Mouse (Mus musculus) kidney, adult 9 months (tissue): ENCODE data around the gene Ankrd36.
A peak's percentile ranks its signal among the peaks of the same experiment; 100 is the strongest.
"Not testable (repeated sequence)": the region's sequence is repeated elsewhere in the genome, so short reads cannot be mapped to it uniquely, and the experiment has no call there.

ENCODE experiments used
- DNase-seq: peaks from one replicate; pipeline ENCODE4 v3.0.0; 2022

Gene Ankrd36

GRCm38 (mm10) chr11:5569474-5569873 lies at the start of gene Ankrd36:
Ankrd36 (plus strand) TSS chr11:5569684.
- DNase-seq: no peak

GRCm38 (mm10) chr11:5520412-5521265 lies 48.8 kb upstream of the Ankrd36 start, which contains the start of gene Xbp1:
Xbp1 (plus strand) TSS chr11:5520659.
- peak; percentile 99 for DNase-seq

GRCm38 (mm10) chr11:5521266-5521515 lies 48.3 kb upstream of the Ankrd36 start:
- DNase-seq: no peak

- DNase-seq: peak; percentile 90
Observed at GRCm38 (mm10) chr11:5521516-5522291, 47.8 kb upstream of the Ankrd36 start.

GRCm38 (mm10) chr11:5522798-5523415 lies 46.6 kb upstream of the Ankrd36 start:
- DNase-seq: no peak

GRCm38 (mm10) chr11:5525418-5525817 lies 44.1 kb upstream of the Ankrd36 start:
- no peak for DNase-seq

- DNase-seq: no peak
Observed at GRCm38 (mm10) chr11:5526573-5527439, 42.7 kb upstream of the Ankrd36 start.

- no peak for DNase-seq
Observed at GRCm38 (mm10) chr11:5527865-5528523, 41.5 kb upstream of the Ankrd36 start.

GRCm38 (mm10) chr11:5528841-5529240 lies 40.6 kb upstream of the Ankrd36 start:
- no peak for DNase-seq

GRCm38 (mm10) chr11:5530172-5530571 lies 39.3 kb upstream of the Ankrd36 start:
- peak; percentile 70 for DNase-seq

- DNase-seq: no peak
Observed at GRCm38 (mm10) chr11:5530717-5531116, 38.8 kb upstream of the Ankrd36 start.

GRCm38 (mm10) chr11:5533108-5533507 lies 36.4 kb upstream of the Ankrd36 start:
- DNase-seq: peak; percentile 95

GRCm38 (mm10) chr11:5537454-5537853 lies 32.0 kb upstream of the Ankrd36 start:
- DNase-seq: not testable (repeated sequence)

- DNase-seq: no peak
Observed at GRCm38 (mm10) chr11:5540331-5540730, 29.2 kb upstream of the Ankrd36 start.

- no peak for DNase-seq
Observed at GRCm38 (mm10) chr11:5541230-5541798, 28.2 kb upstream of the Ankrd36 start.

GRCm38 (mm10) chr11:5541799-5542481 lies 27.5 kb upstream of the Ankrd36 start, which contains the start of gene Ccdc117:
Ccdc117 (minus strand) TSS chr11:5542187.
- DNase-seq: peak; percentile 96

- DNase-seq: no peak
Observed at GRCm38 (mm10) chr11:5542482-5543185, 26.9 kb upstream of the Ankrd36 start.

- no peak for DNase-seq
Observed at GRCm38 (mm10) chr11:5543281-5543680, 26.2 kb upstream of the Ankrd36 start.

- DNase-seq: not testable (repeated sequence)
Observed at GRCm38 (mm10) chr11:5544709-5545108, 24.8 kb upstream of the Ankrd36 start.

GRCm38 (mm10) chr11:5545457-5545856 lies 24.0 kb upstream of the Ankrd36 start:
- DNase-seq: no peak
